Mouse (Mus musculus) testis, adult 2 months (tissue): ENCODE results near the gene Rrp12. TPM values are rescaled to one million over a fixed set of nuclear protein-coding genes. Genes with fewer than 3 reads are reported as not detected.
"Not testable (repeated sequence)": the region's sequence is repeated elsewhere in the genome, so short reads cannot be mapped to it uniquely, and the experiment has no call there.

Source experiments
- H3K27ac ChIP-seq: fragments of 200-500 bp; 2 replicates; pipeline ENCODE4 v1.5.1; 2012; ENCODE audit warnings: low read depth, low read length; ENCODE audit not compliant: control insufficient read depth, insufficient read depth
- H3K27me3 ChIP-seq: fragments of 200-500 bp; 2 replicates; pipeline ENCODE4 v1.6.1; 2012; ENCODE audit warnings: mild to moderate bottlenecking, low read length, moderate library complexity; ENCODE audit not compliant: control insufficient read depth, insufficient read depth
- H3K36me3 ChIP-seq: fragments of 200-500 bp; 2 replicates; pipeline ENCODE4 v1.6.1; 2012; ENCODE audit warnings: mild to moderate bottlenecking, low read length; ENCODE audit not compliant: control insufficient read depth, insufficient read depth
- H3K4me1 ChIP-seq: fragments of 200-500 bp; 2 replicates; pipeline ENCODE4 v1.6.1; 2012; ENCODE audit warnings: low read length; ENCODE audit not compliant: control insufficient read depth, insufficient read depth
- H3K4me3 ChIP-seq: fragments of 200-500 bp; 2 replicates; pipeline ENCODE4 v1.5.1; 2012; ENCODE audit warnings: low read depth, mild to moderate bottlenecking, low read length, moderate library complexity, mixed read lengths; ENCODE audit not compliant: control insufficient read depth
- CTCF ChIP-seq: fragments of 200-500 bp; IDR thresholded peaks from 2 replicates; pipeline ENCODE4 v1.5.1; 2012; ENCODE audit warnings: low read depth, mild to moderate bottlenecking, inconsistent platforms, low read length, moderate library complexity; ENCODE audit not compliant: control insufficient read depth, insufficient read depth, insufficient replicate concordance
- POLR2A ChIP-seq: fragments of 200-500 bp; IDR thresholded peaks from 2 replicates; pipeline ENCODE4 v1.6.1; 2012; ENCODE audit warnings: low read depth, mild to moderate bottlenecking, inconsistent platforms, low read length, moderate library complexity; ENCODE audit not compliant: control insufficient read depth
- polyA plus RNA-seq: library from polyadenylated mRNA; depleted of rRNA; stranded (reverse); fragments of >200 nt; gene quantifications from 2 replicates; pipeline ENCODE4 v1.2.3, GENCODE M21; 2012

The Rrp12 gene
- polyA plus RNA-seq, 1 experiment: 32.3 TPM

DNA sequence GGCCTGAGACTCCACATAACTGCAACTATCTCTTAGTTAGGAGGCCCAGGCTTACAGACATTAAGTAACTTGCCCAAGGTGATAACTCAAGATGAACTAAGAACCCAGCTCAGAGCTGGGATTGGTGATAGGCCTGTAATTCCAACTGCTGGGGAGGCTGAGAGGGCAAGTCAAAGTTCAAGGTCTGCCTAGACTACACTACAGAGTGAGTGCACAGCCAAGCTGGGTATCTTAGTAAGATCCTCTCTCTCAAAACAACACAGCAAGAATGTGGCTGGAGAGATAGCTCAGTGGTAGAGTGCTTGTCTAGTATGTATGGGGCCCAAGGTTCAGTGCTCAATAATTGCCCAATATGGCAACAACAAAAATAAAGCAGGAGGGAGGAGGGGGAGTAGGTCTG lies 7.8 kb downstream of the Rrp12 start:
- Histone ChIP-seq H3K36me3 (peaks cover 4% of the 10 kb centered on the region), H3K4me1 (no peaks in the 10 kb centered on the region), H3K27ac (no peak overlapping the region), H3K4me3 (no peak overlapping the region), H3K27me3 (no peaks in the 10 kb centered on the region)
- no peak for TF ChIP-seq CTCF
- no peak for TF ChIP-seq POLR2A

DNA sequence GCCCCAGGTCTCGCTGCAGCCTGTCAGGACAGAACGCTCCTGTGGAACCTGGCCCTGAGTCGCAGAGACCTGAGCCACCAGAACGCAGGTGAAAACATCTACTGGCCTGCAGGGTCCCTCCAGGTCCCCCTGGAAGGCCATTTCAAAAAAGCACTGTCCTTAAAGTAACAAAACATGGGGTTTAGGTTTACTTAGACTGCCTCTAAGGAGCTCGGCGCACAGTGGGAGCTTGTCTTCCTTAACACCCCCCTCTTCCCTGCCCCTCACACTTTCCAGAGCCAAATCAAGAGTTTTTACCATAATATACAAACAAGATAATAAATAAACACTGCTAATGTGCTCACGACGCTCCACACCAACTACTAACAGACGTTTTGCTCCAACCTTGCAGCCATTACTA lies 12.1 kb downstream of the Rrp12 start:
- TF ChIP-seq CTCF: no peak
- TF ChIP-seq POLR2A: no peak
- no peaks in the 10 kb centered on the region for H3K27me3 ChIP-seq
- peaks cover 6% of the 10 kb centered on the region for H3K36me3 ChIP-seq

DNA sequence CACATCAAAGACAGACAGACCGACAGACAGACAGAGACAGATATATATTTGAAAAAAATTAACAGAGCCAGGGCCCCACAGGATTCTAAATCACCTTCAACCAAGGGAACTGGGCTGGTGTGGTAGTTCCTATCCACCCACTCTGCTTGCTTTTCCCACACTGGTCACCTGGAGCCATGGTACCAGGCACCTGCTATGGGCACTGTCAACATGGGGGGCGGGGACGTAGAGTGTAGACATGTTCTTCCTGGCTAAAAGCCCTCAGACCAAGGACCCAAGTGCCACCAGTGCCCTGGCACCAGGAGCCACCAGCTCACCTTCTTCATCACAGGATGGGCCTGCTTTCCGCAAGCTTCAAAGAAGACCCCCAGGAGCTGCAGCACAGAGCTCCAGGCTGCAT lies 14.1 kb downstream of the Rrp12 start:
- Histone ChIP-seq H3K27ac (no peak overlapping the region), H3K36me3 (peaks cover 6% of the 10 kb centered on the region), H3K4me1 (no peaks in the 10 kb centered on the region), H3K27me3 (no peaks in the 10 kb centered on the region), H3K4me3 (no peak overlapping the region)
- TF ChIP-seq POLR2A: no peak
- no peak for TF ChIP-seq CTCF

More for the DNA sequence above, 12.1 kb downstream of the Rrp12 start:
- Histone ChIP-seq H3K27ac (no peak overlapping the region), H3K4me3 (no peak overlapping the region), H3K4me1 (no peaks in the 10 kb centered on the region)

DNA sequence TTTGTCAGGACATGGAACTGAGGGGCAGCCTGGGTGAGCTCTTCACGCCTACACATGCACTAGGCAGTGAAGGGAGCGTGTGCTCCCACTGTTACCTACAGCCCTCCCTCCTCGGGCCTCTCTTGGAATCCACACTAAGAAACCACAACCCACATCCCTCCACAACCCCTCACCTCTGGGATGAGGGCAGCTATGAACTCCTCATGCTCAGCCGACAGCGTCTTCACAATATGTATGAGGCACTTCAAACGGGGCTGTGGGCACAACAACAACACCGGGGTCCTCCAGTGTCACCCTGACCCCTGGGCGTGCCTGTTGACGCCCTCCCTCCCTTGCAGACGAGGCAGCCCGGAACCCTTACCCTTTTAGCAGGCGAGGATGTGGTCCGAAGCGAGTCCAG lies 21.6 kb downstream of the Rrp12 start:
- Histone ChIP-seq H3K27me3 (no peaks in the 10 kb centered on the region), H3K36me3 (peaks cover 8% of the 10 kb centered on the region), H3K27ac (no peak overlapping the region), H3K4me1 (no peaks in the 10 kb centered on the region), H3K4me3 (no peak overlapping the region)
- TF ChIP-seq POLR2A (no peak), CTCF (no peak)

DNA sequence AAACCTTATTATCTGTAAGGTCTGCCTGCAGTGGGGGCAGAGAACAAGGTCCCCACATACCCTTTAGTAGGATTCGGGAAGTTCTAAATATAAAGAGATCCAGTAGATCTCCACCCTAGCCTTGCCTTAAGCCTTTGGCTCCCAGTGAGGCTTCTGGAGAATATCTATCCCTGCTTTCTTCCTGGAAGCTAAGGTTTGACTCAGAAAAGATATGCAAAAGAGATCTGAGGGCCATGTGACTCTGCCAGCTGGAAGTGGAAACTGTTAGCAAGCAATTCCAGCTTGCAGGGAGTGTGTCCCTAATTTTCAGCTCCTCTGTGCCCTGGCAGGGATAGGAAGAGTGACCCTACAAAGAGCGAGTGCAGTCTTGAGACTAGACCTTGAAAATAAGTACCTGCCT lies 23.7 kb downstream of the Rrp12 start:
- Histone ChIP-seq H3K4me3 (no peak overlapping the region), H3K4me1 (no peaks in the 10 kb centered on the region), H3K27ac (no peak overlapping the region), H3K27me3 (no peaks in the 10 kb centered on the region), H3K36me3 (peaks cover 8% of the 10 kb centered on the region)
- TF ChIP-seq POLR2A (no peak), CTCF (no peak)

DNA sequence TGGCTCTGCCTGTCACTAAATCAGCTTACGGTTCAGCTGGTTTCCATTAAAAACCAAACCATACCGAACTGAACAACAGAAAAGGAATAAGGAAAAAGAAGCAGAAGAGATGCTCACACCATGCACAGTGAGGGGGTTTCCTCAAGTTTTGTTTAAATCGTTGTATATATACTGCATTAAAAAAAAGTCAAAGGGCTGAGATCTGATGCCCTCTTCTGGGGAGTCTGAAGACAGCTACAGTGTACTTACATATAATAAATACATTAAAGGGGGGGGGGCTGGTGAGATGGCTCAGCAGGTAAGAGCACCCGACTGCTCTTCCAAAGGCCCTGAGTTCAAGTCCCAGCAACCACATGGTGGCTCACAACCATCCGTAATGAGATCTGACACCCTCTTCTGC lies 26.0 kb downstream of the Rrp12 start:
- not testable (repeated sequence) for H3K36me3 ChIP-seq, H3K4me1 ChIP-seq, H3K27me3 ChIP-seq, H3K27ac ChIP-seq, H3K4me3 ChIP-seq

DNA sequence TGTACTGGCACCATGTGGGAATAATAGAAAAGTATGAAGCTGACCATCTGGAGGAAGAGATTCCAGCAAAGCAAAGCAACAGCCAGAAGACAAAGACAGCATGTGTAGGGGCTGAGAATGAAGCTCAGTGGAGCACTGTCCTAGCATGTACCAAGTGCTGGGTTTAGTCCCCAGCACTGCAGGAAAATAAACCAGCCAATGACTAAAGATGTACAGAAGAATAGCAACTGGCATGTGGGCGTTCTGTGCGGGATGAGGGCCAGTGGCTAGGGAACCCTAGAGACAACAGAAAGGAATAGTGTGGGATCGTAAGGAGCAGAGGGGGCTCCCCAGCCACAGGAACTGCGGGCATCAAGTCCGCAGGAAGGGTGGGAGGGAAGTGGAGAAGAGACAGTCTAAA lies 26.7 kb downstream of the Rrp12 start:
- Histone ChIP-seq H3K4me1 (no peaks in the 10 kb centered on the region), H3K4me3 (no peak overlapping the region), H3K36me3 (peaks cover 5% of the 10 kb centered on the region), H3K27me3 (no peaks in the 10 kb centered on the region), H3K27ac (no peak overlapping the region)
- no peak for TF ChIP-seq CTCF
- TF ChIP-seq POLR2A: no peak

DNA sequence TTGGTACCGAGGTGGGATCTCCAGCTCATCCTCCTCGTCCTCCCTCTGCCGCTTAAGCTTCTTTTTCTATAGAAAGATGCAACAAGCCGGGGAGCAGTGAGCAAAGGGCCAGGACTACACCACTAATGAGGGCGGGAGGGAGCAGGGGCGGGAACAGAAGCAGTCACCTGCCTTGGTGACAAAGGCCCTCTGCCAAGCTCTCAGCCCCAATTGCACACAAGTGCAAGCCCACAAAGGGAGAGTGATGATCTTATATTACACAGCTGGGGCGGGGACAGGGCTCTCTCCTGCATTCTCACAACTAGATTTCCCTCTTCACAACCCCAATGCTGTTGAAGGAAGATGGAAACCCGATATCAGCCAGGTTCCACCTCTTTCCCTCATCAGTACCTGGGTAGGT lies 29.3 kb downstream of the Rrp12 start:
- Histone ChIP-seq H3K4me1 (no peaks in the 10 kb centered on the region), H3K36me3 (peaks cover 5% of the 10 kb centered on the region), H3K27me3 (no peaks in the 10 kb centered on the region), H3K4me3 (no peak overlapping the region), H3K27ac (no peak overlapping the region)
- TF ChIP-seq POLR2A: no peak
- no peak for TF ChIP-seq CTCF
